Mouse (Mus musculus) forebrain, embryonic 14.5 days (tissue): ENCODE data around the gene Fat3. TPM values are rescaled to one million over a fixed set of nuclear protein-coding genes. Genes with fewer than 3 reads are reported as not detected.
A peak's percentile ranks its signal among the peaks of the same experiment; 100 is the strongest.

Experiments used
- ATAC-seq: fragments of 200-750 bp; cut with Nextera tagmentation; 2 replicates; pipeline ENCODE4 v1.8.0; 2017; ENCODE audit warnings: mild to moderate bottlenecking, moderate library complexity
- DNase-seq: peaks from one replicate; pipeline ENCODE4 v3.0.0-alpha.2; 2015; ENCODE audit warnings: low spot score
- H3K27ac ChIP-seq: fragments of 300-500 bp; sonication (generic); 2 replicates; pipeline ENCODE4 v1.5.1; 2014; ENCODE audit warnings: low read depth, mild to moderate bottlenecking, control low read depth, low read length, moderate library complexity
- H3K27me3 ChIP-seq: fragments of 300-500 bp; sonication (generic); replicated peaks from 2 replicates; pipeline ENCODE4 v1.6.1; 2014; ENCODE audit warnings: low read length, control low read depth, mixed read lengths; ENCODE audit not compliant: control insufficient read depth, insufficient read depth
- H3K36me3 ChIP-seq: fragments of 300-500 bp; sonication (generic); 2 replicates; pipeline ENCODE4 v1.6.1; 2014; ENCODE audit warnings: low read length, control low read depth; ENCODE audit not compliant: control insufficient read depth, insufficient read depth
- H3K4me1 ChIP-seq: fragments of 300-500 bp; sonication (generic); 2 replicates; pipeline ENCODE4 v1.6.1; 2014; ENCODE audit warnings: antibody characterized with exemption, low read length, control low read depth; ENCODE audit not compliant: control insufficient read depth, insufficient read depth
- H3K4me2 ChIP-seq: fragments of 300-500 bp; sonication (generic); 2 replicates; pipeline ENCODE4 v1.6.1; 2014; ENCODE audit warnings: mild to moderate bottlenecking, control low read depth, low read length
- H3K4me3 ChIP-seq: fragments of 300-500 bp; sonication (generic); 2 replicates; pipeline ENCODE4 v1.5.1; 2014; ENCODE audit warnings: low read depth, low read length, control low read depth
- H3K9ac ChIP-seq: fragments of 300-500 bp; sonication (generic); 2 replicates; pipeline ENCODE4 v1.6.1; 2014; ENCODE audit warnings: mild to moderate bottlenecking, low read length, control low read depth, moderate library complexity
- H3K9me3 ChIP-seq: fragments of 300-500 bp; sonication (generic); replicated peaks from 2 replicates; pipeline ENCODE4 v1.6.1; 2016; ENCODE audit warnings: low read length, control low read depth, mixed read lengths; ENCODE audit not compliant: control insufficient read depth
- WGBS: fragments of 180-500 bp; shearing (Covaris S2); extraction: QIAGEN DNeasy Blood & Tissue Kit; methylation state at CpG from one replicate; pipeline ENCODE4 v1.1.7; 2014; 5-methylcytosine and 5-hydroxymethylcytosine counted together
- polyA plus RNA-seq: library from polyadenylated mRNA; unstranded; fragments of >200 nt; fragmentation: Nextera tagmentation; extraction: Ambion mirVana; gene quantifications from 2 replicates; pipeline ENCODE4 v1.2.1, GENCODE M21; 2014

Fat3 gene
- polyA plus RNA-seq, 1 experiment from 2014 or later, result 12.2 TPM

GRCm38 (mm10) chr9:16221885-16222284 is 279.2 kb downstream of the Fat3 start:
- ATAC-seq, result peak; percentile 76
- peak; percentile 84 for DNase-seq
- WGBS, result 24% methylated on average over 5 of the region's 5 CpGs
- Histone ChIP-seq H3K4me3 (no peak overlapping the region), H3K4me2 (no peak overlapping the region), H3K9me3 (no peaks in the 10 kb centered on the region), H3K36me3 (no peaks in the 10 kb centered on the region), H3K27me3 (no peaks in the 10 kb centered on the region), H3K9ac (no peak overlapping the region), H3K27ac (peak overlapping the region; percentile 22; the same call in 1 of the 2 replicates), H3K4me1 (peaks cover 15% of the 10 kb centered on the region)

- Histone ChIP-seq H3K4me3 (no peak overlapping the region), H3K9ac (no peak overlapping the region), H3K27me3 (no peaks in the 10 kb centered on the region), H3K4me1 (peaks cover 20% of the 10 kb centered on the region), H3K9me3 (no peaks in the 10 kb centered on the region), H3K27ac (no peak overlapping the region), H3K36me3 (no peaks in the 10 kb centered on the region), H3K4me2 (no peak overlapping the region)
- no peak for DNase-seq
- ATAC-seq, result no peak
- 64% methylated on average over 6 of the region's 6 CpGs for WGBS
These were observed 284.9 kb downstream of the Fat3 start for GRCm38 (mm10) chr9:16216235-16216634.

- peaks cover 20% of the 10 kb centered on the region for H3K4me1 ChIP-seq
- no peak overlapping the region for H3K27ac ChIP-seq
- WGBS, result 46% methylated on average over 7 of the region's 7 CpGs
- H3K4me3 ChIP-seq, result no peak overlapping the region
- no peaks in the 10 kb centered on the region for H3K9me3 ChIP-seq
- no peaks in the 10 kb centered on the region for H3K27me3 ChIP-seq
- H3K4me2 ChIP-seq, result no peak overlapping the region
- ATAC-seq (peak; percentile 80), DNase-seq (peak; percentile 60)
- no peaks in the 10 kb centered on the region for H3K36me3 ChIP-seq
- H3K9ac ChIP-seq, result no peak overlapping the region; the same call in 1 of the 2 replicates
These were observed 286.1 kb downstream of the Fat3 start for GRCm38 (mm10) chr9:16214731-16215681.

- Histone ChIP-seq H3K9me3 (no peaks in the 10 kb centered on the region), H3K4me2 (no peak overlapping the region), H3K4me3 (no peak overlapping the region), H3K4me1 (peaks cover 20% of the 10 kb centered on the region), H3K27ac (no peak overlapping the region), H3K27me3 (no peaks in the 10 kb centered on the region), H3K9ac (no peak overlapping the region), H3K36me3 (no peaks in the 10 kb centered on the region)
- 66% methylated on average over 1 of the region's 1 CpGs for WGBS
- no peak for DNase-seq
- no peak for ATAC-seq
These were observed 287.8 kb downstream of the Fat3 start for GRCm38 (mm10) chr9:16213324-16213723.

GRCm38 (mm10) chr9:16212628-16213027 is 288.5 kb downstream of the Fat3 start:
- H3K9me3 ChIP-seq, result no peaks in the 10 kb centered on the region
- no peak for DNase-seq
- ATAC-seq, result no peak
- H3K4me1 ChIP-seq, result peaks cover 20% of the 10 kb centered on the region
- H3K27me3 ChIP-seq, result no peaks in the 10 kb centered on the region
- H3K4me3 ChIP-seq, result no peak overlapping the region
- no peaks in the 10 kb centered on the region for H3K36me3 ChIP-seq
- WGBS, result 51% methylated on average over 3 of the region's 3 CpGs
- 0 out of 2 replicates have a peak overlapping the region, but pooled peaks have one; percentile 21 for H3K27ac ChIP-seq
- no peak overlapping the region for H3K9ac ChIP-seq
- no peak overlapping the region for H3K4me2 ChIP-seq

DNA sequence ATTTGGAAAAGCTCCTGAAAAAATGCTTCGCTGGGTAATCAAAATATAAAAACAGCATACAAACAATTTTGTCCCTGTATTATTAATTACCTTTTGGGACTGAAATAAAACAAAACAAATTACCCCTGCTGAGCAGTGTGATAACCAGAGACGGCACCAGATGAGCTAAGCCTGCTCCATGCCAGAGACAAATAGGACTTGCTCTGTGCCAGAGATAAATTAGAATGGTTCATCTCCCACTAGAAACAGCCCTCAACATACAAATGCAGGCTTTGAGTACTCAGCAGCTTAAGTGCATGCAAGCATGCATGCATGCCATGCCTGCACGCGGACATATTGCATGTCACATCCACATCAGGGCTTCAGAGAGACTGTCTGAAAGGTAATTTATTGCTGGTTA is 288.9 kb downstream of the Fat3 start:
- DNase-seq, result peak; percentile 30
- no peaks in the 10 kb centered on the region for H3K27me3 ChIP-seq

DNA sequence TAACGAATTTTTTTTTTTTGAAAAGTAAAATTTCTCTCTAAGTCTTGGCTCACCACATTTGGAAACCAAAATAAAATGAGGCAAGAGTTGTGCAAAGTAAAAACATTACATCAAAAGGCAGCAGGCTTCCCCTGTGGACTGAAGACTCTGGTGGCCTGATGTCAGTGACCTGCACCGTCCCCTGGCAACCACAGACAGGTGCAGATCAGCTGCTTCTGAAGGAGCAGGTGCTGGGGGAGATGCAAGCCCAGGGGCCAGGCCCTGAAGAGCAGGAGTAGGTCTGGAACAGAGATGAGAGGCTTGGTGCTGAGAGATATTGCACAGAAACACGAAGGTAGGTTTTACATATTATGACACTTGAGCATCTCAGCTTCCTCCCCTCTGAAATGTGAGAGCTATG is 289.6 kb downstream of the Fat3 start:
- no peak overlapping the region for H3K9ac ChIP-seq
- no peak overlapping the region; the same call in 1 of the 2 replicates for H3K27ac ChIP-seq
- H3K9me3 ChIP-seq, result no peaks in the 10 kb centered on the region
- ATAC-seq (no peak), DNase-seq (no peak)
- no peak overlapping the region for H3K4me3 ChIP-seq
- H3K27me3 ChIP-seq, result no peaks in the 10 kb centered on the region
- no peaks in the 10 kb centered on the region for H3K36me3 ChIP-seq
- peaks cover 20% of the 10 kb centered on the region for H3K4me1 ChIP-seq
- no peak overlapping the region for H3K4me2 ChIP-seq
- 72% methylated on average over 3 of the region's 3 CpGs for WGBS

More for the DNA sequence above, 288.9 kb downstream of the Fat3 start:
- peaks cover 20% of the 10 kb centered on the region for H3K4me1 ChIP-seq
- H3K27ac ChIP-seq, result no peak overlapping the region
- peak; percentile 30; the same call in 1 of the 2 replicates for ATAC-seq
- no peak overlapping the region for H3K9ac ChIP-seq
- no peak overlapping the region for H3K4me2 ChIP-seq
- H3K36me3 ChIP-seq, result no peaks in the 10 kb centered on the region
- H3K9me3 ChIP-seq, result no peaks in the 10 kb centered on the region
- no peak overlapping the region for H3K4me3 ChIP-seq
- WGBS, result 70% methylated on average over 4 of the region's 4 CpGs

DNA sequence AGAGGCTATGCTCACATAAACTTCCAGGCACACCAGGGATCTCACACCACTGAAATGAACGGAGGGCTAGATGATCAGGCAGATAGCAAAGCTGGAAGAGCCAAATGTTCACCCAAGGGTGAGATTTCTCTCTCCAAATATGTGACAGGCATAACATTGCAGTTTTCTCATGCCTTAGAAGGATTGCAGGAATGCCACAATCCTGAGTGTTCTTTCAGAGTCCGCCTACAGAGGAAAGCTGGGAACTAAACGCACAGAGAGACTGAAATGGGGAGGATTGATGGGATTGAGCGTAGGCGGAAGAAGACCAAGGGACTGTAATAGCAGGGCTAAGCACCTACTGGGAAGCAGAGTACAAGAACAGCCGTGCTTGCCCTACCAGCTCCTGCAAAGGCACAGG is 298.8 kb downstream of the Fat3 start:
- H3K4me3 ChIP-seq, result no peak overlapping the region
- no peak for DNase-seq
- no peak overlapping the region for H3K4me2 ChIP-seq
- H3K4me1 ChIP-seq, result peaks cover 5% of the 10 kb centered on the region; the same call in 1 of the 2 replicates
- no peak; the same call in 1 of the 2 replicates for ATAC-seq
- no peaks in the 10 kb centered on the region for H3K9me3 ChIP-seq
- no peaks in the 10 kb centered on the region for H3K27me3 ChIP-seq
- no peak overlapping the region for H3K9ac ChIP-seq
- no peak overlapping the region for H3K27ac ChIP-seq
- 76% methylated on average over 6 of the region's 6 CpGs for WGBS
- H3K36me3 ChIP-seq, result no peaks in the 10 kb centered on the region

GRCm38 (mm10) chr9:16200948-16201347 is 300.1 kb downstream of the Fat3 start:
- ATAC-seq (peak; percentile 60; the same call in 1 of the 2 replicates), DNase-seq (peak; percentile 63)
- H3K9me3 ChIP-seq, result no peaks in the 10 kb centered on the region
- no peak overlapping the region for H3K9ac ChIP-seq
- peaks cover 5% of the 10 kb centered on the region; the same call in 1 of the 2 replicates for H3K4me1 ChIP-seq
- no peak overlapping the region for H3K4me3 ChIP-seq
- no peaks in the 10 kb centered on the region for H3K36me3 ChIP-seq
- H3K27me3 ChIP-seq, result no peaks in the 10 kb centered on the region
- 27% methylated on average over 1 of the region's 1 CpGs for WGBS
- H3K27ac ChIP-seq, result no peak overlapping the region
- no peak overlapping the region for H3K4me2 ChIP-seq
